Mouse (Mus musculus): ENCODE measurements around the gene Eif4a2. TPM values are rescaled to one million over a fixed set of nuclear protein-coding genes. Genes with fewer than 3 reads are reported as not detected.

Gene Eif4a2
- total RNA-seq, 1 experiment = 983 TPM

GRCm38 (mm10) chr16:23148936-23149335 is 41.7 kb downstream of the Eif4a2 start:
- Histone ChIP-seq H3K4me1 (ENCODE audit: control insufficient read depth in 2 of 2, insufficient read depth in 2 of 2, low read length in 2 of 2, poor library complexity in 1 of 2) (no peaks in the 10 kb centered on the region), H3K27ac (ENCODE audit: insufficient read depth, low read depth, low read length, poor library complexity, severe bottlenecking) (no peak overlapping the region), H3K9ac (ENCODE audit: insufficient read depth, low read depth, low read length, poor library complexity, severe bottlenecking) (no peak overlapping the region), H3K4me3 (ENCODE audit: insufficient read depth in 1 of 2, low read depth in 1 of 2, low read length in 2 of 2, poor library complexity in 1 of 2, severe bottlenecking in 1 of 2) (no peak overlapping the region), H3K36me3 (ENCODE audit: control insufficient read depth, insufficient read depth, low read length, poor library complexity, severe bottlenecking) (no peaks in the 10 kb centered on the region), H3K9me3 (ENCODE audit: control insufficient read depth, insufficient read depth, low read depth, low read length) (no peaks in the 10 kb centered on the region)
- in situ Hi-C loops (cut with MboI; ENCODE audit: low sequenced_read_pairs in 2 of 2, unreplicated experiment in 2 of 2) = no loop called here
- TF ChIP-seq ZC3H11A (IDR thresholded peaks at IDR 0.05; ENCODE audit: borderline replicate concordance, low read depth, low read length) (no peak), CHD2 (IDR thresholded peaks at IDR 0.05; ENCODE audit: low read depth, low read length) (no peak), ZNF384 (IDR thresholded peaks at IDR 0.05; ENCODE audit: low read depth, low read length) (no peak), MAFK (IDR thresholded peaks at IDR 0.05; ENCODE audit: insufficient read depth, low read depth, low read length) (no peak), HCFC1 (IDR thresholded peaks at IDR 0.05; ENCODE audit: borderline replicate concordance, insufficient read depth, low read length) (no peak)
- DNase-seq (ENCODE audit: low read depth, low spot score) = no peak

GRCm38 (mm10) chr16:23149396-23149795 is 42.2 kb downstream of the Eif4a2 start:
- no peak overlapping the region for H3K27ac ChIP-seq (ENCODE audit: insufficient read depth, low read depth, low read length, poor library complexity, severe bottlenecking)
- TF ChIP-seq MAFK (IDR thresholded peaks at IDR 0.05; ENCODE audit: insufficient read depth, low read depth, low read length) = no peak
- TF ChIP-seq HCFC1 (IDR thresholded peaks at IDR 0.05; ENCODE audit: borderline replicate concordance, insufficient read depth, low read length) = no peak
- no peak for TF ChIP-seq CHD2 (IDR thresholded peaks at IDR 0.05; ENCODE audit: low read depth, low read length)
- TF ChIP-seq ZNF384 (IDR thresholded peaks at IDR 0.05; ENCODE audit: low read depth, low read length) = no peak
- no peak for TF ChIP-seq ZC3H11A (IDR thresholded peaks at IDR 0.05; ENCODE audit: borderline replicate concordance, low read depth, low read length)
- in situ Hi-C loops (cut with MboI; ENCODE audit: low sequenced_read_pairs in 2 of 2, unreplicated experiment in 2 of 2) = no loop called here

GRCm38 (mm10) chr16:23151423-23151822 is 44.2 kb downstream of the Eif4a2 start:
- Histone ChIP-seq H3K36me3 (ENCODE audit: control insufficient read depth, insufficient read depth, low read length, poor library complexity, severe bottlenecking) (no peaks in the 10 kb centered on the region), H3K9me3 (ENCODE audit: control insufficient read depth, insufficient read depth, low read depth, low read length) (no peaks in the 10 kb centered on the region), H3K27ac (ENCODE audit: insufficient read depth, low read depth, low read length, poor library complexity, severe bottlenecking) (no peak overlapping the region), H3K9ac (ENCODE audit: insufficient read depth, low read depth, low read length, poor library complexity, severe bottlenecking) (no peak overlapping the region), H3K4me1 (ENCODE audit: control insufficient read depth in 2 of 2, insufficient read depth in 2 of 2, low read length in 2 of 2, poor library complexity in 1 of 2) (no peaks in the 10 kb centered on the region), H3K4me3 (ENCODE audit: insufficient read depth in 1 of 2, low read depth in 1 of 2, low read length in 2 of 2, poor library complexity in 1 of 2, severe bottlenecking in 1 of 2) (no peak overlapping the region)
- no peak for TF ChIP-seq MAFK (IDR thresholded peaks at IDR 0.05; ENCODE audit: insufficient read depth, low read depth, low read length)
- TF ChIP-seq ZNF384 (IDR thresholded peaks at IDR 0.05; ENCODE audit: low read depth, low read length) = no peak
- TF ChIP-seq CHD2 (IDR thresholded peaks at IDR 0.05; ENCODE audit: low read depth, low read length) = no peak
- no peak for TF ChIP-seq HCFC1 (IDR thresholded peaks at IDR 0.05; ENCODE audit: borderline replicate concordance, insufficient read depth, low read length)
- no peak for TF ChIP-seq ZC3H11A (IDR thresholded peaks at IDR 0.05; ENCODE audit: borderline replicate concordance, low read depth, low read length)
- DNase-seq (ENCODE audit: low read depth, low spot score) = no peak
- in situ Hi-C loops (cut with MboI; ENCODE audit: low sequenced_read_pairs in 2 of 2, unreplicated experiment in 2 of 2) = loop anchor here in 1 of 2 experiments (25.0 kb wide), 1 partner anchor 261 kb away; no protein-coding TSS in a partner anchor

More at GRCm38 (mm10) chr16:23149396-23149795, 42.2 kb downstream of the Eif4a2 start:
- Histone ChIP-seq H3K4me3 (ENCODE audit: insufficient read depth in 1 of 2, low read depth in 1 of 2, low read length in 2 of 2, poor library complexity in 1 of 2, severe bottlenecking in 1 of 2) (no peak overlapping the region), H3K9me3 (ENCODE audit: control insufficient read depth, insufficient read depth, low read depth, low read length) (no peaks in the 10 kb centered on the region), H3K36me3 (ENCODE audit: control insufficient read depth, insufficient read depth, low read length, poor library complexity, severe bottlenecking) (no peaks in the 10 kb centered on the region), H3K9ac (ENCODE audit: insufficient read depth, low read depth, low read length, poor library complexity, severe bottlenecking) (no peak overlapping the region), H3K4me1 (ENCODE audit: control insufficient read depth in 2 of 2, insufficient read depth in 2 of 2, low read length in 2 of 2, poor library complexity in 1 of 2) (no peaks in the 10 kb centered on the region)
- no peak for DNase-seq (ENCODE audit: low read depth, low spot score)

- H3K4me3 ChIP-seq (ENCODE audit: insufficient read depth in 1 of 2, low read depth in 1 of 2, low read length in 2 of 2, poor library complexity in 1 of 2, severe bottlenecking in 1 of 2) = no peak overlapping the region
- no peak for DNase-seq (ENCODE audit: low read depth, low spot score)
- H3K27ac ChIP-seq (ENCODE audit: insufficient read depth, low read depth, low read length, poor library complexity, severe bottlenecking) = no peak overlapping the region
- TF ChIP-seq HCFC1 (IDR thresholded peaks at IDR 0.05; ENCODE audit: borderline replicate concordance, insufficient read depth, low read length) (no peak), ZC3H11A (IDR thresholded peaks at IDR 0.05; ENCODE audit: borderline replicate concordance, low read depth, low read length) (no peak), CHD2 (IDR thresholded peaks at IDR 0.05; ENCODE audit: low read depth, low read length) (no peak), ZNF384 (IDR thresholded peaks at IDR 0.05; ENCODE audit: low read depth, low read length) (no peak), MAFK (IDR thresholded peaks at IDR 0.05; ENCODE audit: insufficient read depth, low read depth, low read length) (no peak)
- no peaks in the 10 kb centered on the region; a peak in 1 of 4 replicates for H3K4me1 ChIP-seq (ENCODE audit: control insufficient read depth in 2 of 2, insufficient read depth in 2 of 2, low read length in 2 of 2, poor library complexity in 1 of 2)
- H3K9ac ChIP-seq (ENCODE audit: insufficient read depth, low read depth, low read length, poor library complexity, severe bottlenecking) = no peak overlapping the region
- in situ Hi-C loops (cut with MboI; ENCODE audit: low sequenced_read_pairs in 2 of 2, unreplicated experiment in 2 of 2) = loop anchor here in 1 of 2 experiments (25.0 kb wide), 1 partner anchor 258 kb away; no protein-coding TSS in a partner anchor
- H3K36me3 ChIP-seq (ENCODE audit: control insufficient read depth, insufficient read depth, low read length, poor library complexity, severe bottlenecking) = no peaks in the 10 kb centered on the region
- no peaks in the 10 kb centered on the region for H3K9me3 ChIP-seq (ENCODE audit: control insufficient read depth, insufficient read depth, low read depth, low read length)
These were observed 47.0 kb downstream of the Eif4a2 start for GRCm38 (mm10) chr16:23154261-23154660.
